Mouse (Mus musculus): ENCODE data around the gene Mmp25. TPM values are rescaled to one million over a fixed set of nuclear protein-coding genes. Genes with fewer than 3 reads are reported as not detected.

The Mmp25 gene
- polyA plus RNA-seq, 1 experiment from 2014 or later = 0.63 TPM

DNA sequence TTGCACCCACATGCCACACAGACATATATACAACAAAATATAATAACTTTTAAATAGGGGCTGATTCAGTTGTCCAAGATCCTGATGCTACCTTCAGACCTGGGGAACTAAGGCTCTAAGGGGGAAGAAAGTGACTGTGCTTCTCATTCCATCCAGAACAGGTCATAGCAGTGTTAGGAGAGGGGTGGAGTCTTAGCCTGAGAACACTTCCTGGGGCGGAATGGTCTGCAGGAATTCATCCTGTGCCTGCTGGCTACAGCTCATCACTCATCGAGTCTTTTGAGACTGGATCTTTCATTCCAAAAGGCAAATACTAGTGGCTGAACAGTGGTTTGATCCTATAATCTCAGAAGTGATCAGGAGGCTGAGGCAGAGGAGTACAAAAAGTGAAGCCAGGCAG, 57.8 kb downstream of the Mmp25 start:
- Histone ChIP-seq H3K9ac (ENCODE audit: low read length) (no peak overlapping the region), H3K27me3 (ENCODE audit: control insufficient read depth, insufficient read depth, low read length) (no peaks in the 10 kb centered on the region), H3K4me2 (ENCODE audit: low read depth, severe bottlenecking) (no peak overlapping the region), H3K4me3 (ENCODE audit: low read depth, low read length) (no peak overlapping the region), H3K9me3 (ENCODE audit: control insufficient read depth, low read length) (no peaks in the 10 kb centered on the region), H3K36me3 (ENCODE audit: control insufficient read depth, insufficient read depth, low read length) (no peaks in the 10 kb centered on the region), H3K27ac (replicated peaks; ENCODE audit: low read depth, low read length) (no peak overlapping the region), H3K4me1 (ENCODE audit: control insufficient read depth, insufficient read depth, low read length) (peaks cover 7% of the 10 kb centered on the region; the same call in 1 of the 2 replicates)
- ATAC-seq (ENCODE audit: insufficient number of reproducible peaks, low FRiP score, low TSS enrichment, low read depth) (no peak), DNase-seq (ENCODE audit: low spot score) (no peak)
- WGBS = 65% methylated on average over 2 of the region's 2 CpGs

DNA sequence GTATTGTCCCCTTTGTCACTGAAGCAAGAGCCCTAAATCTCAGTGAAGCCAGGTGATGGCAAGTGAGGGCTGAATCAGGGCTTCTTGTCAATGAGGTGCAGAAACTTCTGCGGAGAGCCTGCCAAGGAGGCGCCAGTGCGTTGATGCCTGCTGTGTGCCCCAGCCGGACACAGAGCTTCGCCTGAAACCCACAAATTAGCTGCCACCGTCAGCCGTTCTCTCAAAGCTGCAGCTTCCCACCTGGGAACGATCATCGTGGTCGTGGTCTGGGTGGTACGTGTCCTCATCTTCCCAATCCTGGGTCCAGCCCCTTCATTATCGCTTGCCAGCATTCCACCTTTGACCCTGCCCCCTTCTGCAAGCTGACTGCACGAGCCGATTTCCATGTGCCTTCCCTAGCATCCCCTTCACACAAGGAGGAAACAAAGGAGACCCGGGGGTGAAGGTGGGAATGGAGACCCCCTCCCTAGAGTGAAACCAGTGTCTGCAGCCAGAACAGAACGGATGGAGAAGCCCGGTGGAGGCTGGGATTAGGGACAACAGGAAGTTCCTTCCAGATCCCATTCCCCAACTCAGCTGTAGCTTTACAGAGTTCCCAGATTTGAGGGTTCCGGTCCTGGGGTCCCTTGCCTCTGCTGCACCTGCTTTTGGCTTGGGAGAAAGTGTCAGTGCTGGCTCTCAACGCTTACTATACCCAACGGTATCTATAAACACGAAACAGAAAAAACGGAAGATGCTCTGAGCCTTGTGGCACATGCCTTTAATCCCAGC, 59.2 kb downstream of the Mmp25 start:
- Histone ChIP-seq H3K4me1 (ENCODE audit: control insufficient read depth, insufficient read depth, low read length) (peaks cover 7% of the 10 kb centered on the region; the same call in 1 of the 2 replicates), H3K27me3 (ENCODE audit: control insufficient read depth, insufficient read depth, low read length) (no peaks in the 10 kb centered on the region), H3K9ac (ENCODE audit: low read length) (peak overlapping the region; percentile 81), H3K4me2 (ENCODE audit: low read depth, severe bottlenecking) (peak overlapping the region; percentile 95), H3K9me3 (ENCODE audit: control insufficient read depth, low read length) (no peaks in the 10 kb centered on the region), H3K4me3 (ENCODE audit: low read depth, low read length) (peak overlapping the region; percentile 76), H3K36me3 (ENCODE audit: control insufficient read depth, insufficient read depth, low read length) (peaks cover 2% of the 10 kb centered on the region; the same call in 1 of the 2 replicates), H3K27ac (replicated peaks; ENCODE audit: low read depth, low read length) (0 out of 2 replicates have a peak overlapping the region, but pooled peaks have one; percentile 36)
- ATAC-seq (ENCODE audit: insufficient number of reproducible peaks, low FRiP score, low TSS enrichment, low read depth) = peak; percentile 67
- under 1% methylated on average over 22 of the region's 22 CpGs for WGBS
- DNase-seq (ENCODE audit: low spot score) = peak; percentile 79

DNA sequence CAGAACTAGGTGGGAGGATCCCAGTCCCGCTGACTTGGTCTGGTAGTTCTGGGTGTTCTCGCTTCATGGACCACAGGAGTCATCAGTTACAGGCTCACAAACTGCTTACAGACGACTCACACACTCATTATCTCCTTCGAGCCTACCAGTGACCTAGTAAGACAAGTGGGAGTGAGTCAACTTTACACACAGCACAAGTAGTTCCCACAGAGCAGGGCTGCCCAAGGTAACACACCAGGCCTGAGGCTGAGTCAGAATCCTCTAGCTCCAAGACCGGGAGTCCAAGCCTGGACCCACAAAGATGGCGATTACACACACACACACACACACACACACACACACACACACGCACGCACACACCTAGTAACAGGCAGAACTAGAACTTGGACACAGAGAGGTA, 60.3 kb downstream of the Mmp25 start:
- Histone ChIP-seq H3K4me1 (ENCODE audit: control insufficient read depth, insufficient read depth, low read length) (peaks cover 7% of the 10 kb centered on the region; the same call in 1 of the 2 replicates), H3K27ac (replicated peaks; ENCODE audit: low read depth, low read length) (no peak overlapping the region), H3K27me3 (ENCODE audit: control insufficient read depth, insufficient read depth, low read length) (no peaks in the 10 kb centered on the region), H3K9ac (ENCODE audit: low read length) (no peak overlapping the region), H3K4me3 (ENCODE audit: low read depth, low read length) (peak overlapping the region; percentile 76), H3K36me3 (ENCODE audit: control insufficient read depth, insufficient read depth, low read length) (peaks cover 6% of the 10 kb centered on the region; the same call in 1 of the 2 replicates), H3K9me3 (ENCODE audit: control insufficient read depth, low read length) (no peaks in the 10 kb centered on the region), H3K4me2 (ENCODE audit: low read depth, severe bottlenecking) (peak overlapping the region; percentile 95)
- ATAC-seq (ENCODE audit: insufficient number of reproducible peaks, low FRiP score, low TSS enrichment, low read depth) = no peak
- no peak for DNase-seq (ENCODE audit: low spot score)
- 87% methylated on average over 8 of the region's 8 CpGs for WGBS

Other genes with a start within 250 kb of the Mmp25 start
- gene Vmn2r117, start 165.6 kb downstream of the Mmp25 start, polyA plus RNA-seq (2014; fragmentation: Nextera tagmentation; extraction: Ambion mirVana) = not detected in 2 replicates
- gene Zfp213, start 81.0 kb downstream of the Mmp25 start, polyA plus RNA-seq (2014; fragmentation: Nextera tagmentation; extraction: Ambion mirVana) = 24.4 and 25.6 TPM in 2 replicates
- 20.5 and 22.7 TPM in 2 replicates for gene Zfp13, start 45.8 kb downstream of the Mmp25 start, polyA plus RNA-seq (2014; fragmentation: Nextera tagmentation; extraction: Ambion mirVana)
- 0.24 and 0.80 TPM in 2 replicates for gene Zscan10, start 44.4 kb downstream of the Mmp25 start, polyA plus RNA-seq (2014; fragmentation: Nextera tagmentation; extraction: Ambion mirVana)
- gene Bicdl2, start 15.2 kb upstream of the Mmp25 start, polyA plus RNA-seq (2014; fragmentation: Nextera tagmentation; extraction: Ambion mirVana) = 0.91 and 1.3 TPM in 2 replicates
- 45.5 and 53.0 TPM in 2 replicates for gene Hcfc1r1, start 28.3 kb upstream of the Mmp25 start, polyA plus RNA-seq (2014; fragmentation: Nextera tagmentation; extraction: Ambion mirVana)
- gene Thoc6, start 28.6 kb upstream of the Mmp25 start, polyA plus RNA-seq (2014; fragmentation: Nextera tagmentation; extraction: Ambion mirVana) = 54.8 and 58.1 TPM in 2 replicates
- 4.3 and 5.0 TPM in 2 replicates for gene Tnfrsf12a, start 32.2 kb upstream of the Mmp25 start, polyA plus RNA-seq (2014; fragmentation: Nextera tagmentation; extraction: Ambion mirVana)
- gene Cldn6, start 34.0 kb upstream of the Mmp25 start, polyA plus RNA-seq (2014; fragmentation: Nextera tagmentation; extraction: Ambion mirVana) = 21.3 and 23.3 TPM in 2 replicates
- 7.4 and 7.6 TPM in 2 replicates for gene Cldn9, start 38.7 kb upstream of the Mmp25 start, polyA plus RNA-seq (2014; fragmentation: Nextera tagmentation; extraction: Ambion mirVana)
- 0.09 and 0.13 TPM in 2 replicates for gene 1520401A03Rik, start 77.5 kb upstream of the Mmp25 start, polyA plus RNA-seq (2014; fragmentation: Nextera tagmentation; extraction: Ambion mirVana)
- gene Pkmyt1, start 81.1 kb upstream of the Mmp25 start, polyA plus RNA-seq (2014; fragmentation: Nextera tagmentation; extraction: Ambion mirVana) = 47.8 and 51.6 TPM in 2 replicates
- 7.4 and 7.7 TPM in 2 replicates for gene Paqr4, start 95.6 kb upstream of the Mmp25 start, polyA plus RNA-seq (2014; fragmentation: Nextera tagmentation; extraction: Ambion mirVana)
- 14.8 and 16.2 TPM in 2 replicates for gene Kremen2, start 100.6 kb upstream of the Mmp25 start, polyA plus RNA-seq (2014; fragmentation: Nextera tagmentation; extraction: Ambion mirVana)
- gene Flywch1, start 126.3 kb upstream of the Mmp25 start, polyA plus RNA-seq (2014; fragmentation: Nextera tagmentation; extraction: Ambion mirVana) = 125 and 129 TPM in 2 replicates
- gene Flywch2, start 140.8 kb upstream of the Mmp25 start, polyA plus RNA-seq (2014; fragmentation: Nextera tagmentation; extraction: Ambion mirVana) = 51.4 and 55.7 TPM in 2 replicates
- gene Srrm2, start 145.3 kb upstream of the Mmp25 start, polyA plus RNA-seq (2014; fragmentation: Nextera tagmentation; extraction: Ambion mirVana) = 508 and 532 TPM in 2 replicates
- 1,135 and 1,167 TPM in 2 replicates for gene Elob, start 183.9 kb upstream of the Mmp25 start, polyA plus RNA-seq (2014; fragmentation: Nextera tagmentation; extraction: Ambion mirVana)
- not detected in 2 replicates for gene Prss33, start 190.8 kb upstream of the Mmp25 start, polyA plus RNA-seq (2014; fragmentation: Nextera tagmentation; extraction: Ambion mirVana)
- not detected in 2 replicates for gene Prss32, start 198.6 kb upstream of the Mmp25 start, polyA plus RNA-seq (2014; fragmentation: Nextera tagmentation; extraction: Ambion mirVana)
- 2.5 and 2.6 TPM in 2 replicates for gene Prss41, start 198.9 kb upstream of the Mmp25 start, polyA plus RNA-seq (2014; fragmentation: Nextera tagmentation; extraction: Ambion mirVana)
- not detected in 2 replicates for gene Prss21, start 222.8 kb upstream of the Mmp25 start, polyA plus RNA-seq (2014; fragmentation: Nextera tagmentation; extraction: Ambion mirVana)
- not detected in 2 replicates for gene Dcpp1, start 235.6 kb upstream of the Mmp25 start, polyA plus RNA-seq (2014; fragmentation: Nextera tagmentation; extraction: Ambion mirVana)
- gene Dcpp2, start 235.6 kb upstream of the Mmp25 start, polyA plus RNA-seq (2014; fragmentation: Nextera tagmentation; extraction: Ambion mirVana) = not detected in 2 replicates